Mouse (Mus musculus) frontal cortex, adult (tissue): Measurements from ENCODE around the gene Slc12a4.
A peak's percentile ranks its signal among the peaks of the same experiment; 100 is the strongest.
"Not testable (repeated sequence)": the region's sequence is repeated elsewhere in the genome, so short reads cannot be mapped to it uniquely, and the experiment has no call there.

Experiments used
- ATAC-seq: cut with Nextera tagmentation; 2 replicates; pipeline ENCODE4 v1.9.2; 2017; ENCODE audit warnings: mild to moderate bottlenecking, moderate library complexity, mixed read lengths; ENCODE audit not compliant: low TSS enrichment

Slc12a4 gene

GRCm38 (mm10) chr8:105965905-105966341 lies at the start of gene Slc12a4:
Gene Slc12a4 (minus strand): TSS chr8:105966097.
- peak; percentile 62; the same call in 1 of the 2 replicates for ATAC-seq

GRCm38 (mm10) chr8:106012203-106012602 lies 46.3 kb upstream of the Slc12a4 start:
- ATAC-seq, result not testable (repeated sequence)

GRCm38 (mm10) chr8:106011643-106011986 lies 45.7 kb upstream of the Slc12a4 start, which contains the start of gene Ddx28:
Gene Ddx28 (minus strand): TSS chr8:106011882.
- peak; percentile 20; the same call in 1 of the 2 replicates for ATAC-seq

- ATAC-seq, result peak; percentile 98
Observed at GRCm38 (mm10) chr8:106010748-106011642, 45.1 kb upstream of the Slc12a4 start.

- not testable (repeated sequence) for ATAC-seq
Observed at GRCm38 (mm10) chr8:106007891-106008290, 42.0 kb upstream of the Slc12a4 start.

DNA sequence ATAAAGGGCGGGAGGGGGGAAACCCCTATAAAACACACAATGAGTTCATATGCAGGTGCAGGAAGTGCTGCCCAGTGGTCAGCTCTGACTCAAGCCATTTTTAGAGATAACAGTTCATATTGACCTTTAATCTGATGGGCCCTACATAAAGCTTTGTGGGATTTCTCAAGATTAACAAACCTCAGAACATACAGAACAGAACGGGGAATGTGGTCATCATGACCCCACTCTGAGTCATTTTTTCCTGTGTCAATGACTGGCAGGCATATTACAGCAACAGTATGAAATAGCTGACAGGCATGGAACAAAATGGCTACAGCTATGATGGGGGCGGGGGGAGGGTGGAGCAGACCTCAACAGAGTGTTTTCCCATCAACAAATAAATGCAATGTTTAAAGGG lies 41.2 kb upstream of the Slc12a4 start:
- ATAC-seq, result no peak

- ATAC-seq, result no peak
Observed at GRCm38 (mm10) chr8:106006413-106006812, 40.5 kb upstream of the Slc12a4 start.

DNA sequence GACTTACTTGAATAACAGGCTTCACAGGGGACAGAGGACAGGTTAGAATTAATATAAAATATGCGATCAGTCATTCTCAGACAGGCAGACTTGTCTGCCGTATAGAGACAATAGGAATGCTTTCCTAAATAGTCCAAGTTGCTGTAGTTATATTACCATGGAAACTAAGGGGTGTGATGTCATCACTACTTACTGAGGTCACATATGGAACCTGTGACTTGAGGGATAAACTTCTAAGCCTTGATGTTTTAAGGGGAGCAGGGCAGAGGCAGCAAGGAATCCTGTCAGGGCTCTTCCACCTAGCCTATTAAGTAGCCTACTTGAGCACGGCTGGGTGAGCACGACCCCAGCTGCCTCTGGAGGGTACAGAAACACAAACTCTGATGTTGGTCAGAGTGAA lies 40.0 kb upstream of the Slc12a4 start, which contains the start of gene Dpep2nb:
TSS of gene Dpep2nb (minus strand) at position 101 of the 400 bp plus-strand sequence.
- ATAC-seq, result no peak

DNA sequence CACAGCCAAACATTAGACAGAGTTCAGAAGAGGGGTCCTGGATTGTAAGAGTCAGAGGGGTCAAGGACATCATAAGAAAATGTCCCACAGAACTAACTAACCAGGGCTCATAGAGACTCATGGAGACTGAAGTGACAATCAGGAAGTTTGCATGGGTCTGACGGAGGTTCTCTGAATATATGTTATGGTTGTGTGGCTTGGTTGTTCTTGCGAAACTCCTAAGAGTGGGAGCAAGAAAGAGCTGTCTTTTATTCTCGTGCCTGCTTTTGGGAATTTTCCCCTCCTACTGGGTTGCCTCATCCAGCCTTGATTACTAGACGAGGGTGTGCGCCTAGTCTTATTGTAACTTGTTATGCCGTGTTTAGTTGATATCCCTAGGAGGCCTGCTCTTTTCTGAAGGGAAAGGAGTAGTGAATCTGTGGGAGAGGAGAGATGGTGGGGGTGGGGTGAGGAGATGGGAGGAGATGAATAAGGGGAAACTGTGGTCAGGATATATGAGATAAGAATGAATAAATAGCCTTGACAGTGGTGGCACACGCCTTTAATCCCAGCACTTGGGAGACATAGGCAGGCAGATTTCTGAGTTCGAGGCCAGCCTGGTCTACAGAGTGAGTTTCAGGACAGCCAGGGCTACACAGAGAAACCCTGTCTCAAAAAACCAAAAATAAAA lies 38.8 kb upstream of the Slc12a4 start:
- ATAC-seq, result no peak

- ATAC-seq, result no peak
Observed at GRCm38 (mm10) chr8:106001908-106002307, 36.0 kb upstream of the Slc12a4 start.

DNA sequence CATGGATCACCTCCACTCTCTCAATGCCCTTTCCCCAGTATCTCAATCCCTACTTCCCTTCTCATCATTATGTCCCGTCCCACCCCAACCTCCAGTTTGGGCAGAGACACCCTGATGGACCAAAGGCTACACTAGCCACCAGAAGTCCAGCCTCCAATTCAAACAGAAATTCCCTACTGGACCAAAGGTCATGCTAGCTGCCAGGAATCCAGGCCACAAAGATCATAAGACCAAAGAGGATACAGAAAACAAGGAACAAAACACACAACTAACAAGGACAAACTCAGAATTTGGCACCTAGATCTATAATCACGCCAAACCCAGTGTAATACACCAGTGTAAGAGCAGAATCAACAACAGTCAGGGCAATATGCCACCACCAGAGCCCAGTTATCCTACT lies 33.1 kb upstream of the Slc12a4 start:
- ATAC-seq, result no peak

GRCm38 (mm10) chr8:105996359-105996758 lies 30.5 kb upstream of the Slc12a4 start:
- no peak for ATAC-seq

- no peak for ATAC-seq
Observed at GRCm38 (mm10) chr8:105993226-105993625, 27.3 kb upstream of the Slc12a4 start.

GRCm38 (mm10) chr8:105992499-105992898 lies 26.6 kb upstream of the Slc12a4 start:
- ATAC-seq, result no peak

- ATAC-seq, result no peak
Observed at GRCm38 (mm10) chr8:105991546-105991945, 25.6 kb upstream of the Slc12a4 start.

GRCm38 (mm10) chr8:105990856-105991387 lies 25.0 kb upstream of the Slc12a4 start, which contains the start of gene Dus2:
Gene Dus2 (plus strand): TSS chr8:105991337.
- ATAC-seq, result peak; percentile 88

GRCm38 (mm10) chr8:105988546-105988945 lies 22.6 kb upstream of the Slc12a4 start:
- ATAC-seq, result no peak

DNA sequence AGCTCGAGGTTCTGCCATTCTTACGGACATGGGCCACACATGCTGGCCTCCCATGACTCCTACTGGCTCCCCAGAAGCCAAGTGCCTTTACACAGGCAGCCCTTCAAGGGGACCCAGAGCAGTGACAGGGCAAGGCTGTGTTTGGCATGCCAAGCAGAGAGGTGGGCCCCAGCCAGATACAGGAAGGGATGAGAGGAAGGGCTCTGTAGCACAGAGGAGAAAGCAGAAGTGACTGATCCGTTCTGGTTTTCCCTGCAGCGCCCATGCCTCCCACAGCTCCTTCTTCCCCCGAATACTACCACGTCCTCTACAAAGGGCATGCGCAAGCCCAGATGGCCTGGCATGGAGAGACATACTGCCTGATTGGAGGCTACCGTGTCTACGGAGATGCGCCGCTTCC lies 17.5 kb upstream of the Slc12a4 start:
- ATAC-seq, result not testable (repeated sequence)

DNA sequence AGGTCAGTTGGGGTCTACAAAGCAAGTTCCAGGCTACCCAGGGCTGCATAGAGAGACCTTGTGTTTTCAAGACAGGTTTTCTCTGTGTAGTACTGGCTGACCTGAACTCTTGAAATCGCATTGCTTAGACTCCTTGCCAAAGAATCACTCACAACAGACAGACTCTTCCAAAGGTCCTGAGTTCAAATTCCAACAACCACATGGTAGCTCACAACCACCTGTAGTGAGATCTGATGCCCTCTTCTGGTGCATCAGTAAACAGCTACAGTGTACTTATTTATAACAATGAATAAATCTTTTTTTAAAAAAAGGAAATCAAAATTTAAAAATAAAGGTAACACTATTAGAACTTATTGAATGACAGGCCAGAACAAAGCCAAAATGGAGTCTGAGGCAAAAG lies 15.2 kb upstream of the Slc12a4 start:
- no peak for ATAC-seq

DNA sequence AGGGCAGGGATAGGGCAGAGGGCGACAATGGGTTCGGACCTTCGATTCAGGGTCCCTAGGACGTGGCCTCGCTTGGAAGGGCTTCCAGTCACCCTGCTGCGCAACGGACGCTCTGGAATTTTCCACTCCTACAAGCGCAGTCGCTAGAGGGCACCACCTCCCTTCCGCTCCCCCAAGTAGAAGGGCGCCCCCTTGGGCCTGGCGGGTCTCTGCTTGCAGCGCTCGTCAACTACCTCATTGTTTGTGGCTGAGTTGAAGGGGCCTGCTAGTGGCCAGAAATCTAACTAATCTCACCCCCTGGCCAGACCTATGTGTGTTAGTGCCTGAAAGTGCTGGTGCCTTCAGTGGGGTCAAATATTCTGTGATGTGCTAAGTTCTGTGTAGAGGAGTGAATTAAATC lies 13.4 kb upstream of the Slc12a4 start, which contains the start of gene Dpep3:
TSS of gene Dpep3 (minus strand) at position 105 of the 400 bp plus-strand sequence.
- ATAC-seq, result no peak

DNA sequence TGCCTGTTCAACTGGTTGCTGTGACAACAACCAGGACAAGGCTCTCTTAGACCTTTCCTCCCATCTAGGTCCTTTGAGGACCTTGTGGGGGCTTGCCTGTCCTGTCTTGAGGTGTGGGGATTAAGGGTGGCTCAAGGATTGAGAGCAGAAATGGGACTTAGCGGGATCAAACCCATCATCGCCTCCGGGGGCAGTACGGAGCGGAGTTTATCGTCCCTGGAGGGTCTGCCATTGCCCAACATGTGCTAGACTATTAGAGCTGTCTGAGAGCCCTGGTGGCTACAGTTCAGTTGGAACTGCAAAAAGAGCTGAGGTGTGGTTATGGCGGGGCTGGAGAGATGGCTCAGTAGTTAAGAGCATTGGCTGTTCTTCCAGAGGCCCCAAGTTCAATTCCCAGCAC lies 9.5 kb upstream of the Slc12a4 start:
- ATAC-seq, result no peak

DNA sequence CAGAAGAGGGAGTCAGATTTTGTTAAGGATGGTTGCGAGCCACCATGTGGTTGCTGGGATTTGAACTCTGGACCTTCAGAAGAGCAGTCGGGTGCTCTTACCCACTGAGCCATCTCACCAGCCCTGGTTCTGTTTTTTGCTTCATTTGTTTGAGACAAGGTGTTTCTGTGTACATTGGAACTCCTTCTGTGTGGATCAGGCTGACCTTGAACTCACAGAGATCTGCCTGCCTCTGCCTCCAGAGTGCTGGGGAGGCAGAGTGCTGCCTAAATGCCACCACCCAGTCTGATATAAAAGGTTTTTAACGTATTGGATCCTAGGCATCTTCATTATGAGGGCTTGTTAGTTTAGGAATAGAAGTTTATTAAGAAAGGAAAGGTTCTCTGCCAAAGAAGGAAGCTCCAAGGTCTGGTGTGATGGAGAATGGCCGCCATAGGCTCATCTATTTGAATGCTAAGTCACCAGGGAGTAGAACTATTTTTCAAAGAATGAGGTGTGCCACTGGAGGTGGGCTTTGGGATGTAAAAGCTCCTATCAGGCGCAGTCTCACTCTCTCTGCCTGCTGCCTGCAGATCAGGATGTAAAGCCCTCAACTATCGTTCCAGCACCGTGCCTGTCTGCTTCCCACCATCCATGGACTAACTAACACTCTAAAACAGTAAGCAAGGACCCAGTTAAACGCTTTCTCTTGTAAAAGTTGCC lies 5.3 kb upstream of the Slc12a4 start:
- no peak for ATAC-seq
